Mouse (Mus musculus) layer of hippocampus, adult 2 months (tissue): ENCODE data around the gene Abl1. TPM values are rescaled to one million over a fixed set of nuclear protein-coding genes. Genes with fewer than 3 reads are reported as not detected.

Source experiments
- DNase-seq, 2 experiments: peaks; one replicate each; pipeline ENCODE4 v3.0.0; 2022; ENCODE audit warnings: low spot score in 2 of 2
- H3K27ac ChIP-seq: fragments of 200-600 bp; 2 replicates; pipeline ENCODE4 v1.8.1; 2022
- H3K4me3 ChIP-seq: fragments of 200-600 bp; 2 replicates; pipeline ENCODE4 v1.8.1; 2022; ENCODE audit warnings: mild to moderate bottlenecking
- CTCF ChIP-seq: fragments of 200-600 bp; conservative IDR thresholded peaks from 2 replicates; pipeline ENCODE4 v1.8.1; 2022; ENCODE audit warnings: antibody characterized with exemption, mild to moderate bottlenecking, moderate library complexity
- total RNA-seq, 2 experiments: library from RNA; stranded (reverse); gene quantifications; 2 replicates each; pipeline ENCODE4 v1.2.3; 2021

Gene Abl1
- total RNA-seq, 2 experiments from 2014 or later: 44.1 to 44.7 TPM

DNA sequence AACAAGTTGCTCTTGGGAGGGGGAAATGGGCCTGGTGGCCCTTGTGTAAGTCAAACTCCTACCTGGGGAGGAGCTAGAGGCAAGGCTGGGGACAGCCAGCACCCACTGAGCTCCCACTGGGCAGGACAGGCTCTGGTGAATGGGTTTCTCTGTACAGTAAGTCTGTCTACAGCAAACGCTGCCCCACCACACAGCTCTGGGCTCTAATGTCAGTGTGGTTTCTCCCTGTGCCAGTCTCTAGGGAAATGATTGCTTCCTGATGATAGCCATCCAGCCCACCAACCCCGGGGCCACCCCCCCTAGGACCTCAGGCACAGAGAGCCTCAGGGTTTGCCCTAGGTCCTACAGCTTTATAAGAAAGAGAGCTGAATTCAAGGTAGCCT lies 121.2 kb downstream of the Abl1 start:
- Histone ChIP-seq H3K27ac (no peak overlapping the region), H3K4me3 (no peak overlapping the region)
- TF ChIP-seq CTCF: no peak
- no peak for DNase-seq

DNA sequence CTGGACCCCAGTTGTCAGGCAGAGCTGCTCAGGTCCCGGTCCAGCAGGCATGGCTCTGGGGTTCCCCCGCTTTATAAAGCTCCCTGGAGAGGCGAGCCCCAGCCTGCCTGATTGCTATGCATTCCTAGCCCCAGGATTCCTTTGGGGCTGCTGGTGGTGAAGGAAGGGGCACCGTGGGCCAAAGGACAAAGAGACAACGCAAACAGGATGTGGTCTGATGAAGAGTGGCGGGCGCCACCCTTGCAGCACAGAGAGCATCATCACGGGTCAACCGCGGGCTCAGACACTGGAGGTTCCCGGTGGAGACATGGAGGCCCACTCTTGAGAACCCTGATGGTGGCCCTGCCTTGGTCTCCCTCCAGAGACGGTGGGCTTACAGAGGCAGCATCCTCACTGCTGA lies 122.3 kb downstream of the Abl1 start, which contains the start of gene Qrfp:
TSS of gene Qrfp (minus strand) at position 137 of the 400 bp plus-strand sequence.
- TF ChIP-seq CTCF: no peak
- Histone ChIP-seq H3K27ac (no peak within 1 kb of the TSS), H3K4me3 (no peak within 1 kb of the TSS)
- no peak for DNase-seq

DNA sequence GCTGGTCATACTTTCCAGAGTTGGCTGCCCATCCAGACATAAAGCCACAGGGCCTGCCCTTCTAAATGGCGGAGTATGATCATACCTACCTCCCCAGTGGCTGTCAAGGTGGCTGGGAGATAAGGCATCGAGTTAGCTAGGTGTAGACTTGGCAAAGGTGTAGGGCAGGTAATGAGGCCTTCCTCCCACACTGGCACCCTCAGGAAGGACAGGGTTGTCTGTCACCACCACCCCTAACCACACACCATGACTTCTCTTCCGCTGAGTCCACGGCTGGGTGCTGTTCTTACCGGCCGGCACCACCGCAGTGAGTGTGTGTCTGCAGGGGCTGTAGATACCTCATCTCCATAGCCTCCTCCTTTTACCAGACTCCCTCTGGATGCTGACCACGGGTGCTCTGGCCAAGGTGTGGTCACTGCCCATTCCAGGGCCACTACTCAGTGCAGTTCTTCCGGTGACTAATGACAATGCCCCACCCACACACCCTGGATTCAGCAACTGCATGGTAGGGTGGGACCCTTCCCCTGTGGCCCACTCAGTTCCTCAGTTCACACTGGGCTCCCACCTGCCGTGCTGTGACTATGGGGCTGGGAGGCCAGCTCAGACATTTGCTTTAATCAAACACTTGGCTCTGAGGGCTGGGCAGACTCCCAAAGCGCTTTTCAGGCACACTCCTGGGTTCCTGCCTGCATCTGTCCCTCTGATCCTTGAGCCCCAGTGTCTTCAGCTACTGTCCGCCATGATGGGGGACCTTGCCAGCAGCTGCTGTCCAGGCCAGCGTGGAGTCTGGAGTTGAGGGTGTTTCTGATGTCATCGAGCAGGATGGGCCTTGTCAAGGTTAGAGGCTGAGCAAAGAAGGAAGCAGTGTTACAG lies 123.1 kb downstream of the Abl1 start:
- no peak overlapping the region for H3K4me3 ChIP-seq
- H3K27ac ChIP-seq: no peak overlapping the region
- no peak for TF ChIP-seq CTCF
- no peak for DNase-seq

DNA sequence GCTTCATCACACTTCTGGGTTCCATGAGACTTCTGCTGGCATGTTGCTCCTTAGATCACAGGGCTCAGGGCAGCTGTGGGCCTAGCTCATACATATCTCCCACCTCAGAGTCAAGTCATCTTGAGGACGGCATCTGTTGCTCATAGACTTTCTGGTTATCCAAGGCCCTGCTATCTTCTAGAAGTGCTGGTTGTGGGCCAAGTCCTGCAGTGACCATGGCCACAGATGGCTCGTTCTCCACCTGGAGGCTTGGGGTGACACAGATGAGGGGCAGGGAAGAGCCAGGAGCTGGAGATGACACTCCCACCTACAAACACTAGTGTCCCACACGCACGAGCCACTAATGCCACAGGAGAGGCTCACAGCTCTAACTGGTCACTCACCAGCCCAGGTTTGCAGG lies 125.5 kb downstream of the Abl1 start:
- Histone ChIP-seq H3K4me3 (no peak overlapping the region), H3K27ac (no peak overlapping the region)
- DNase-seq: no peak
- TF ChIP-seq CTCF: no peak

DNA sequence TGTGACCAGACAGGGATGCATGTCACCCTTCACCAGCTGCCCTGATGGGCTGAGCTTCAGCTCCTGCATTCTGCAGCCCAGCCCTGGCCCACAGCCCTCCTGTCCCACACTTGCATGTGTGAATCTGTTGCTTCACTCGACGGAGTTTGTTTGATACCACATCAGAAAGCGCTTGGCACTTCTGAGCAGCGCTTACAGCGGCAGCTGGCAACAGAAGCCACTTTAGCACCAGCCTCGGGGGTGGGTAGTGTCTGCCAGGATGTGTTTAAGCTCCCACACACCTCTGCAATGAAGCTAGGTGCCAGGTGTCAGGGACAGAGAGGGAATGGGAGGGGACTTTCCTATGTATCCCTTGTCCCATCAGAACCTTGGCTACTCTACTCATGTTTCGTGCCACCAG lies 126.5 kb downstream of the Abl1 start:
- Histone ChIP-seq H3K4me3 (no peak overlapping the region), H3K27ac (no peak overlapping the region)
- no peak for DNase-seq
- no peak for TF ChIP-seq CTCF

DNA sequence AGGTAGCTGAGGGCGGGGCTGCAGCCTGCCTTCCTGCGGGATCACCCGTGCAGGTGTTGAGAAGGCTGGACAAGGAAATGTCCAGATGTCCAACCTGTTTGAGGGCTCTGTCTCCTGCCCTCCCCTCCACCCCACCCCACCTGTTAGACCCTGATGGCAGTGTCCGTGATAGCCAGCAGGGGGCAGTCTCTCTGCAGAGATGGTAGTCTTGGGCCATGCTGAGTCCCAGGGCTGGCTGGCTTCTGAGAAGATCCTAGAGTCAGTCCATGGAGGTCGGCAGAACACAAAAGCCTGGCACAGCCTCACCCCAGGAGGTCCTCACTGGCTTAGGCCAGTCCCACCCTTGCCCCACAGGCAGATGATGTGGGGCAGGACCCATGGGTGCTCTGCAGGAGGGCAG lies 127.2 kb downstream of the Abl1 start:
- Histone ChIP-seq H3K4me3 (no peak overlapping the region), H3K27ac (no peak overlapping the region)
- DNase-seq: peak; percentile 54 to 78
- peak; percentile 83 for TF ChIP-seq CTCF

DNA sequence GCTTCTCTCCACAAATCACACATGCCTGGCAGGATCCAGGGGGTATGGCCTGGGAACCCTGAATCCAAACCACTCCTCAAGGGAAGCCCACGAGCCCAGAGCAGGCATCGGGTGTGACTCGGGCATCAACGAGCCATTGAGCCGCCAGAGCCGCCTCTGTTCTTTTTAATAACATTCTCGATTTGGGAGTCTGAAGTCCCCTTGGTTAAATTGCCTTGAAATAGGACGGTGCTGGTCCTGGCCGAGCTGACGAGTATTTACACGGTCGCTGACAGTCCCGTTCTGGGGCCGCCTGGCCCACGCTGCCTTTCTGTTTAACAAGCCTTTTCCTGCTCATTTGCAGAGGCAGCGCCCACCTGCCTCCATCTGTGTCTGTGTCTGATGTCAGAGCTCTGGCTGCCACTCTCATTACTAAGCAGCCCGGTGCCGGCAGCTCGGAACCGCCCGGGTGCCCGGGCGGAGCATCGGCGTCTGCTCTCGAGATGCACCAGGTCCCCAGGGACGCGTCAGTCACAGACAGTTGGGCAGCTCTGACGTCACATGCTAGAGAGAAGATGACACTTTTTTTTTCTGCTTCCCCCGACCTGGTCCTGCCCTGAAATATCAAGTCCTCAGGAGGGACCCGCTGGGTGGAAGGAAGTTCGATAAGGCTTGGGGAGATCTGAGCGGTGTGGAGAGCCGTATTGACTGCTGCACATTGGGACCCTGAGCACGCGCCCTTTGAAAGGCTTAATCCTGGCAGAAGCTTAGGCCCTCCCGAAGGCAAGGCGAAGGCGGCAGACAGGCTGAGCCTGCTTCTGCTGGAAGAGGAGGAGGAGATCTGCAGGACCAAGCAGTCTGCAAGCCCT lies 134.6 kb downstream of the Abl1 start:
- DNase-seq: peak; percentile 80 to 86
- peak overlapping the region; percentile 85 for H3K27ac ChIP-seq
- TF ChIP-seq CTCF: no peak
- H3K4me3 ChIP-seq: peak overlapping the region; percentile 43

DNA sequence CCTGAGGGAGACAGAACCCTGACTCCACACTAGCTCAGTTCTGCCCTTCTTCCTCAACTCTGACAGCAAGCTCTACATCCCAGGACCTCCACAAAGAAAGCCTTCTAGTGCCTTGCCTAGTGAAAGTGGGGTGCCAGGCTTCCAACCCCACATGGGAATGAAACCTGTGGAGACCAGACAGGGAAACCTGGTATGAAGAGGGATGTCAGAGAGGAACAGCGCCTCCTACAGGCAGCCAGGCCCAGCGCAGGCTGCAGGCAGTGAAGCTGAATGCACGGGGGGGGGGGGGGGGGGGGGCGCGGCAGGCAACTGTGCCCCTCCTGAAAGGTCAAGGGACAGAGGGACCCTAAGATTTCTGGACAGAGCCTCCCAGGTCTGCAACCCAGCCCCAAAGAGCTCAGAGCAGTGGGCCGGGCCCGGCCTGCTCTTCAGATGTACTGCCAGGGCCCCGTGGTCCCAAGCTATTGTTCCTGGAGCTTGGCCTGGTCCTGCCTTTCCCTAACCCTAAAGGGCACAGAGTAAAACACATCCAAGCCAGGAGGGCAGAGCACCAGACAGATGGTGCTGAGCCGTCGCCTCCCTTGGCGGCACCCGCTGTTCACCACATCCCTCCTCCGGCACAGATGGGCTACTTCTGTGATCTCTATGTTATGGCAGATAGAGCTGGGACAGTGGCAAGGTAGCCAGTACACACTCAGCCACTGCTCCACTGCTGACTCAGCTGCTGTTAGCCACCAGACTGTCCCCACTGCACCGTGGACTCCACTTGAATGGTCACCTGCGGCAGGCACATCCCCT lies 136.0 kb downstream of the Abl1 start:
- peak in 1 of 2 experiments; percentile 62 for DNase-seq
- Histone ChIP-seq H3K4me3 (no peak overlapping the region), H3K27ac (peak overlapping the region; percentile 85)
- TF ChIP-seq CTCF: peak; percentile 79

DNA sequence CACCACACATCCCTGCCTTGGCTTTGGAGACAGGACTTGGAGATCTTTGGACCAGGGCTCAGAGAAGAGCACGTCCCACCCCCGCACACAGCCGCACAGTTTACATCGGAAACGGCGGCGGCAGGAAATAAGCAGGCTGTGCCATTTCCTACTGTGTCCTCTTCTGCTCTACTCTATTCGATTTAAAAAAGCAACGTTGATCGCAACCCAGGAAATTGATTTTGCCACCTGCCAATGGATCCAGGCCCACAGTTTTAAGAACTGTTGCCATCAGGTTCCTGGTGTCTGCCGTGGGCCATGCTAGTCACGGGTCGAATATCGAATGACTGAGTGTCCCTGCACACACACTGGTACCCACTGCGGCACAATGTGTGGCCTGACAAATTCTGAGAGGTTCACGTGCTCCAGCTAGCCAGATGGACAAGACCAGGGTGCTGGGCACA lies 137.3 kb downstream of the Abl1 start:
- no peak for TF ChIP-seq CTCF
- no peak overlapping the region for H3K4me3 ChIP-seq
- H3K27ac ChIP-seq: peak overlapping the region; percentile 85
- DNase-seq: no peak

DNA sequence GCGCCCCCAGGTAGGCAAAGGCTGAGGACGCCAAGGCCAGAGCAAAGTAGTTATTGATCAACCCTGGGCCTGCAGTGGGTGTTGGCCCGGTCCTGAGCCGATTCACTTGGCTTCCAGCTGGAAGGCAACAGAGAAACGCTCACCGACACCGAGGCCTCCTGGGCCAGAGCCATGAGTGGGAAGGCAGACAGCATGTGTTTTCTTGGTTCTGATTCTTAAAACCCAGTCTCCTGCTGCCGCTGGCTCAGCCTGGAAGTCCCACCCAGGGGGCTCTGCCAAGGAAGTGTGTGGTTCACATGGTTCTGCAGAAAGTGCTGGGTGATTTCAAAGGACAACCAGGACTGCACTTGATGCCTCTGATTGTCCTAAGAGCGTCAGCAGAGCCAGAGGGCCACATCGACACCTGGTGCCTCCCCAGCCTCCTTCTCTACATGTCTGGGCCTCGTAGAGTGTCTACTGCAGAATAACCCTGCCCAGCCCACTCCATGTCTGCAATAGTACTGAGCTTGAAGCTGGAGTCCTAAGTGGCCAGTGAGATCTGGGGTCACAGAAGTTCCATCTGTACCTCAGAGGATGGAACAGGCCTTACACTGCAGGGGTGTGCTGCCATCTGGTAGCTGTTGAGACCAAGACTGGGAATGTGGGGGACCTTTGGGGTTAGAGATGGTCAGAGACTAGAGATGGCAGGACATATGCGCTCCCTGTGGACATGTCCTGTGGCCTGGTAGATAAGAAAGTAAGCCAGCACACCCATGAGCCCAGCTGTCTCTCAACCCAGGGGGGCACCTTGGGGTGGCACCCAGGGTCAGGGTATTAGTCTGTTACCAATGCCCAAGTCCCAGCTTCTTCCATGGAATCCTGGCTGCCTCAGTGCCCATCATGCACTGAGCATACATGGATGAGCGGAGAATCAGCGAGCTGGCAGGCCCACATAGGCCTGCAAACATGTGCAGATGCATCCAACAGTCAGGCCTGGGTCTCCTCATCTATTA lies 138.2 kb downstream of the Abl1 start:
- Histone ChIP-seq H3K27ac (peak overlapping the region; percentile 85; the same call in 1 of the 2 replicates), H3K4me3 (no peak overlapping the region)
- peak; percentile 43 to 55 for DNase-seq
- TF ChIP-seq CTCF: no peak

DNA sequence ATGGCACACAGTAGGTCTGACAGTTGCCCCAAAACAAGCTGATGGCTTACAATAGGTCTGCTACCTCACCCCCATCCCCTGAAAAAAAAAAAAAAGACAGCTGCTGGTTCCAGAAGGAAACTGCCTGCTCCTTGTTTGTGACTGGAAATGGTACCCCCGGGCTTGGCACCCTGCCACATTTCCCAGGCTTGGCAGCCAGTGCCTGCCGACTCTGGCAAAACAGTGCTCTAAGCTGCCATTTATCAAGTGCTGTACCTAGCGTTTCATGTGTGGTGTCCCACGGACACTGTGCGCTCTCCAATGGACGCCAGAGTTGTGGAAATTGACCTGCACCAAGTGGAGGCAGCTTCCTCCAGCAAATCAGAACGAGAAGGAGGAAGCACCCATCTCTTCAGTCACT lies 139.7 kb downstream of the Abl1 start:
- TF ChIP-seq CTCF: no peak
- H3K4me3 ChIP-seq: no peak overlapping the region
- H3K27ac ChIP-seq: no peak overlapping the region
- DNase-seq: peak; percentile 87 to 88
